In the genomic region with DNA sequence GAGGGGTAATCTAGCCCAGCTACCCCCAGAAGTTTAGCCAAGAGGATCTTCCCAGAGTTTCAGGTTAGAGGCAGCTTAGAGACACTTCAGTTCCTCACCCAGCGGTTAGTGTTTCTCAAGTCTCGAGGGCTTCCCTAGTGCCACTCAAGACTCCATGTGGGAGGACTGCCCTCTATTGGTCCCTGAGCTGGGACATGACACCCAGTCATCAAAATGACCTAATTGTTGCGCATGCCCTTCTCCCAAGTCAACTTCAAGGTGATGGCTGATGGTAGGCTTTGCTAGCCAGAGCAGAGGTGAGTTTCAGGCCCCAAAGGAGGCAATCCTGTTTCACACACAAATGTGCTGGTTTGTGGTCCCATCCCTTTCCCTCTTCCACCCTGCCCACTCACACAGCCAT, we compare ENCODE assay signal across 14 mouse cellular contexts. TPM values are rescaled to one million over a fixed set of nuclear protein-coding genes. Genes with fewer than 3 reads are reported as not detected.
A peak's percentile ranks its signal among the peaks of the same experiment; 100 is the strongest.
DNase-seq lines count a peak whose midpoint lies in the region; ATAC-seq and TF ChIP-seq lines count a peak whose summit lies in the region.
"Had no signal": no experiment of that assay in that cellular context is flagged by ENCODE, and none has a peak within 500 bp of the region (broad histone marks: within the 10 kb centered on the region; RNA-seq: fewer than 3 reads in every experiment).

No protein-coding gene starts in this region.

- no peak overlapping the region for H3K4me2 ChIP-seq in intestine, postnatal 0 days (replicated peaks; ENCODE audit: low read depth)
- no peak overlapping the region for H3K4me2 ChIP-seq in intestine, embryonic 16.5 days (ENCODE audit: low read depth, low read length)
- H3K4me2 ChIP-seq in midbrain, embryonic 11.5 days: no peak overlapping the region
- H3K4me2 ChIP-seq in midbrain, embryonic 16.5 days (ENCODE audit: low read length): no peak overlapping the region
- no peak overlapping the region for H3K4me2 ChIP-seq in stomach, postnatal 0 days (replicated peaks; ENCODE audit: low read depth)

- TF ChIP-seq EP300 in stomach, postnatal 0 days (optimal IDR thresholded peaks at IDR 0.05): no peak

- H3K4me1 ChIP-seq in intestine, postnatal 0 days (replicated peaks; ENCODE audit: control insufficient read depth, insufficient read depth, low read length): no peaks in the 10 kb centered on the region; the same call in 1 of the 2 replicates
- H3K4me1 ChIP-seq in intestine, embryonic 16.5 days (ENCODE audit: control insufficient read depth, insufficient read depth, low read length): peaks cover 12% of the 10 kb centered on the region
- H3K4me1 ChIP-seq in midbrain, embryonic 11.5 days (ENCODE audit: control insufficient read depth, insufficient read depth, low read length): peaks cover 44% of the 10 kb centered on the region
- peaks cover 25% of the 10 kb centered on the region for H3K4me1 ChIP-seq in midbrain, embryonic 16.5 days (ENCODE audit: control insufficient read depth, insufficient read depth, low read length)
- H3K4me1 ChIP-seq in stomach, postnatal 0 days (replicated peaks; ENCODE audit: control insufficient read depth, insufficient read depth): peaks cover 3% of the 10 kb centered on the region; the same call in 1 of the 2 replicates

- no peak overlapping the region for H3K9ac ChIP-seq in intestine, postnatal 0 days (ENCODE audit: low read depth, low read length)
- no peak overlapping the region for H3K9ac ChIP-seq in intestine, embryonic 16.5 days (ENCODE audit: low read depth, low read length)
- H3K9ac ChIP-seq in midbrain, embryonic 11.5 days (ENCODE audit: low read length): no peak overlapping the region
- H3K9ac ChIP-seq in midbrain, embryonic 16.5 days (ENCODE audit: low read depth, low read length): no peak overlapping the region
- no peak overlapping the region for H3K9ac ChIP-seq in stomach, postnatal 0 days (ENCODE audit: low read length)

- WGBS in intestine, postnatal 0 days: 30% methylated on average over 3 of the region's 3 CpGs
- 53% methylated on average over 3 of the region's 3 CpGs for WGBS in intestine, embryonic 16.5 days
- WGBS in midbrain, embryonic 11.5 days: 53% methylated on average over 3 of the region's 3 CpGs
- whole genome bisulfite sequencing in midbrain, embryonic 16.5 days: 62% methylated on average over 3 of the region's 3 CpGs
- 28% methylated on average over 3 of the region's 3 CpGs for WGBS in stomach, postnatal 0 days

- peak; percentile 64 for TF ChIP-seq CTCF in intestine, postnatal 0 days (IDR thresholded peaks at IDR 0.05; ENCODE audit: low read depth)
- TF ChIP-seq CTCF in stomach, postnatal 0 days (IDR thresholded peaks at IDR 0.05; ENCODE audit: low read depth): peak; percentile 69

- no peak for ATAC-seq in intestine, postnatal 0 days
- ATAC-seq in intestine, embryonic 16.5 days: no peak
- no peak for ATAC-seq in midbrain, embryonic 11.5 days (ENCODE audit: low FRiP score)
- ATAC-seq in midbrain, embryonic 16.5 days: no peak
- ATAC-seq in stomach, postnatal 0 days (ENCODE audit: low FRiP score, low TSS enrichment): no peak

- no peak overlapping the region for H3K27ac ChIP-seq in intestine, postnatal 0 days (ENCODE audit: low read depth, low read length)
- H3K27ac ChIP-seq in intestine, embryonic 16.5 days (ENCODE audit: low read length): no peak overlapping the region
- no peak overlapping the region for H3K27ac ChIP-seq in midbrain, embryonic 11.5 days (ENCODE audit: low read depth, low read length)
- no peak overlapping the region for H3K27ac ChIP-seq in midbrain, embryonic 16.5 days (ENCODE audit: low read length)
- no peak overlapping the region for H3K27ac ChIP-seq in stomach, postnatal 0 days (replicated peaks)

- H3K4me3 ChIP-seq in intestine, postnatal 0 days (ENCODE audit: low read depth, low read length): no peak overlapping the region
- H3K4me3 ChIP-seq in intestine, embryonic 16.5 days (ENCODE audit: low read length): no peak overlapping the region
- H3K4me3 ChIP-seq in midbrain, embryonic 11.5 days (ENCODE audit: low read depth, low read length): no peak overlapping the region
- no peak overlapping the region for H3K4me3 ChIP-seq in midbrain, embryonic 16.5 days (ENCODE audit: low read depth, low read length)
- H3K4me3 ChIP-seq in stomach, postnatal 0 days (ENCODE audit: low read depth, low read length): no peak overlapping the region
- H3K4me3 ChIP-seq: erythroblast, embryonic 14.5 days had no signal

- no peaks in the 10 kb centered on the region for H3K9me3 ChIP-seq in intestine, postnatal 0 days (ENCODE audit: control insufficient read depth)
- H3K9me3 ChIP-seq in intestine, embryonic 16.5 days (ENCODE audit: control insufficient read depth, low read length): no peaks in the 10 kb centered on the region
- no peaks in the 10 kb centered on the region for H3K9me3 ChIP-seq in midbrain, embryonic 11.5 days (ENCODE audit: control insufficient read depth, low read length)
- H3K9me3 ChIP-seq in midbrain, embryonic 16.5 days (replicated peaks; ENCODE audit: control insufficient read depth, low read length, poor library complexity, severe bottlenecking): no peaks in the 10 kb centered on the region
- no peaks in the 10 kb centered on the region for H3K9me3 ChIP-seq in stomach, postnatal 0 days (ENCODE audit: control insufficient read depth, low read length)

- H3K27me3 ChIP-seq in intestine, postnatal 0 days (replicated peaks; ENCODE audit: control insufficient read depth, insufficient read depth, low read length): peaks cover 57% of the 10 kb centered on the region
- H3K27me3 ChIP-seq in intestine, embryonic 16.5 days (replicated peaks; ENCODE audit: control insufficient read depth, insufficient read depth, low read length): peaks cover 61% of the 10 kb centered on the region
- H3K27me3 ChIP-seq in midbrain, embryonic 11.5 days (ENCODE audit: control insufficient read depth, insufficient read depth, low read length): peaks cover 45% of the 10 kb centered on the region
- H3K27me3 ChIP-seq in midbrain, embryonic 16.5 days (ENCODE audit: control insufficient read depth, insufficient read depth, low read depth, low read length): peaks cover 20% of the 10 kb centered on the region
- peaks cover 20% of the 10 kb centered on the region for H3K27me3 ChIP-seq in stomach, postnatal 0 days (ENCODE audit: control insufficient read depth, insufficient read depth, low read length)

- no peaks in the 10 kb centered on the region for H3K36me3 ChIP-seq in intestine, postnatal 0 days (ENCODE audit: control insufficient read depth, insufficient read depth)
- no peaks in the 10 kb centered on the region for H3K36me3 ChIP-seq in intestine, embryonic 16.5 days (ENCODE audit: control insufficient read depth, insufficient read depth, low read length)
- H3K36me3 ChIP-seq in midbrain, embryonic 11.5 days (ENCODE audit: control insufficient read depth, insufficient read depth, low read length): no peaks in the 10 kb centered on the region
- H3K36me3 ChIP-seq in midbrain, embryonic 16.5 days (ENCODE audit: control insufficient read depth, insufficient read depth, low read length): no peaks in the 10 kb centered on the region
- no peaks in the 10 kb centered on the region for H3K36me3 ChIP-seq in stomach, postnatal 0 days (ENCODE audit: control insufficient read depth, insufficient read depth, low read length)

- peak; percentile 90 for DNase-seq in midbrain, embryonic 11.5 days (ENCODE audit: low spot score, missing footprints)
- DNase-seq in brain, adult 2 months (ENCODE audit: low read depth, low spot score): peak; percentile 51
- DNase-seq in stomach, postnatal 0 days (ENCODE audit: low spot score): no peak
- DNase-seq in thymus, postnatal 0 days (ENCODE audit: low spot score): no peak
- DNase-seq: adrenal gland, postnatal 14 days; cerebellum, adult 8-10 months; heart, postnatal 14 days; kidney, adult 11 months; right cerebral cortex, postnatal 4 days had no signal

RNA-seq across cellular contexts. Expression of a gene that starts 6.4 kb away (rescaled TPM):
- polyA plus RNA-seq in intestine, postnatal 0 days (2015; fragmentation: Nextera tagmentation; extraction: Ambion mirVana): 0.08 TPM in 1 of 2 replicates, not detected in the other
- polyA plus RNA-seq in intestine, embryonic 16.5 days (2015; fragmentation: Nextera tagmentation; extraction: Ambion mirVana): 0.04 TPM in 1 of 2 replicates, not detected in the other
- 19.2 and 20.5 TPM in 2 replicates for polyA plus RNA-seq in midbrain, embryonic 11.5 days (2014; fragmentation: Nextera tagmentation; extraction: Ambion mirVana)
- polyA plus RNA-seq in midbrain, embryonic 16.5 days (2015; fragmentation: Nextera tagmentation; extraction: Ambion mirVana): 12.3 and 14.4 TPM in 2 replicates
- 0.13 TPM in 2 replicates for polyA plus RNA-seq in stomach, postnatal 0 days (2015; fragmentation: Nextera tagmentation; extraction: Ambion mirVana)
- 0.12 and 0.18 TPM in 2 replicates for polyA plus RNA-seq in thymus, postnatal 0 days (2015; fragmentation: Nextera tagmentation; extraction: Ambion mirVana)

RNA-seq across cellular contexts. Expression of a gene that starts 30.4 kb away (rescaled TPM):
- polyA plus RNA-seq in intestine, postnatal 0 days (2015; fragmentation: Nextera tagmentation; extraction: Ambion mirVana): 29.6 and 32.3 TPM in 2 replicates
- 51.8 and 58.6 TPM in 2 replicates for polyA plus RNA-seq in intestine, embryonic 16.5 days (2015; fragmentation: Nextera tagmentation; extraction: Ambion mirVana)
- 66.2 and 75.4 TPM in 2 replicates for polyA plus RNA-seq in midbrain, embryonic 11.5 days (2014; fragmentation: Nextera tagmentation; extraction: Ambion mirVana)
- polyA plus RNA-seq in midbrain, embryonic 16.5 days (2015; fragmentation: Nextera tagmentation; extraction: Ambion mirVana): 39.8 and 43.8 TPM in 2 replicates
- polyA plus RNA-seq in stomach, postnatal 0 days (2015; fragmentation: Nextera tagmentation; extraction: Ambion mirVana): 105 TPM in 2 replicates
- polyA plus RNA-seq in thymus, postnatal 0 days (2015; fragmentation: Nextera tagmentation; extraction: Ambion mirVana): 76.4 and 76.7 TPM in 2 replicates

RNA-seq across cellular contexts. Expression of a gene that starts 37.5 kb away (rescaled TPM):
- polyA plus RNA-seq in intestine, postnatal 0 days (2015; fragmentation: Nextera tagmentation; extraction: Ambion mirVana): 3.8 TPM in 2 replicates
- 5.1 and 5.2 TPM in 2 replicates for polyA plus RNA-seq in intestine, embryonic 16.5 days (2015; fragmentation: Nextera tagmentation; extraction: Ambion mirVana)
- polyA plus RNA-seq in midbrain, embryonic 11.5 days (2014; fragmentation: Nextera tagmentation; extraction: Ambion mirVana): 3.9 and 4.5 TPM in 2 replicates
- polyA plus RNA-seq in midbrain, embryonic 16.5 days (2015; fragmentation: Nextera tagmentation; extraction: Ambion mirVana): 1.5 and 1.7 TPM in 2 replicates
- polyA plus RNA-seq in stomach, postnatal 0 days (2015; fragmentation: Nextera tagmentation; extraction: Ambion mirVana): 7.4 and 9.0 TPM in 2 replicates
- 9.4 and 10.2 TPM in 2 replicates for polyA plus RNA-seq in thymus, postnatal 0 days (2015; fragmentation: Nextera tagmentation; extraction: Ambion mirVana)

RNA-seq across cellular contexts. Expression of a gene that starts 51.5 kb away (rescaled TPM):
- polyA plus RNA-seq in intestine, postnatal 0 days (2015; fragmentation: Nextera tagmentation; extraction: Ambion mirVana): 45.3 and 45.7 TPM in 2 replicates
- 105 and 125 TPM in 2 replicates for polyA plus RNA-seq in intestine, embryonic 16.5 days (2015; fragmentation: Nextera tagmentation; extraction: Ambion mirVana)
- polyA plus RNA-seq in midbrain, embryonic 11.5 days (2014; fragmentation: Nextera tagmentation; extraction: Ambion mirVana): 221 and 236 TPM in 2 replicates
- polyA plus RNA-seq in midbrain, embryonic 16.5 days (2015; fragmentation: Nextera tagmentation; extraction: Ambion mirVana): 98.1 and 106 TPM in 2 replicates
- polyA plus RNA-seq in stomach, postnatal 0 days (2015; fragmentation: Nextera tagmentation; extraction: Ambion mirVana): 58.7 and 63.5 TPM in 2 replicates
- polyA plus RNA-seq in thymus, postnatal 0 days (2015; fragmentation: Nextera tagmentation; extraction: Ambion mirVana): 136 and 155 TPM in 2 replicates

RNA-seq across cellular contexts. Expression of a gene that starts 52.4 kb away (rescaled TPM):
- polyA plus RNA-seq in intestine, postnatal 0 days (2015; fragmentation: Nextera tagmentation; extraction: Ambion mirVana): not detected in 2 replicates
- polyA plus RNA-seq in intestine, embryonic 16.5 days (2015; fragmentation: Nextera tagmentation; extraction: Ambion mirVana): not detected in 2 replicates
- polyA plus RNA-seq in midbrain, embryonic 11.5 days (2014; fragmentation: Nextera tagmentation; extraction: Ambion mirVana): 0.16 TPM in 1 of 2 replicates, not detected in the other
- 1.1 and 1.5 TPM in 2 replicates for polyA plus RNA-seq in midbrain, embryonic 16.5 days (2015; fragmentation: Nextera tagmentation; extraction: Ambion mirVana)
- not detected in 2 replicates for polyA plus RNA-seq in stomach, postnatal 0 days (2015; fragmentation: Nextera tagmentation; extraction: Ambion mirVana)
- not detected in 2 replicates for polyA plus RNA-seq in thymus, postnatal 0 days (2015; fragmentation: Nextera tagmentation; extraction: Ambion mirVana)
- polyA plus RNA-seq: erythroblast, embryonic 14.5 days; stomach, embryonic 16.5 days had no signal

Comparison
In these comparisons a context has a peak if more than half of its experiments do, and no peak if none do; other contexts are left out.
1. DNase-seq: peak in midbrain, embryonic 11.5 days (single experiment) and brain, adult 2 months (single experiment); none in stomach, postnatal 0 days (single experiment) and thymus, postnatal 0 days (single experiment).
2. RNA of a gene that starts 6.4 kb away (polyA plus RNA-seq): 19.2 to 20.5 TPM in midbrain, embryonic 11.5 days and 12.3 to 14.4 TPM in midbrain, embryonic 16.5 days; 0.12 to 0.18 TPM in thymus, postnatal 0 days, 0.13 TPM in stomach, postnatal 0 days, 0.04 TPM in intestine, embryonic 16.5 days and 0.08 TPM in intestine, postnatal 0 days; every median in the first group is over 10 times any median in the second.